Mouse (Mus musculus) midbrain, embryonic 16.5 days (tissue): Measurements from ENCODE around the gene Sfxn5. TPM values are rescaled to one million over a fixed set of nuclear protein-coding genes. Genes with fewer than 3 reads are reported as not detected.

Experiments
- ATAC-seq: fragments of 200-750 bp; cut with Nextera tagmentation; 2 replicates; pipeline ENCODE4 v1.8.0; 2017; ENCODE audit warnings: moderate TSS enrichment
- H3K27ac ChIP-seq: fragments of 300-500 bp; sonication (generic); 2 replicates; pipeline ENCODE4 v1.5.1; 2014; ENCODE audit warnings: mild to moderate bottlenecking, low read length, mixed read lengths
- H3K27me3 ChIP-seq: fragments of 300-500 bp; sonication (generic); 2 replicates; pipeline ENCODE4 v1.6.1; 2014; ENCODE audit warnings: low read depth, low read length, mixed read lengths; ENCODE audit not compliant: control insufficient read depth, insufficient read depth
- H3K36me3 ChIP-seq: fragments of 300-500 bp; sonication (generic); 2 replicates; pipeline ENCODE4 v1.6.1; 2014; ENCODE audit warnings: mild to moderate bottlenecking, low read length, moderate library complexity, mixed read lengths; ENCODE audit not compliant: control insufficient read depth, insufficient read depth
- H3K4me1 ChIP-seq: fragments of 300-500 bp; sonication (generic); 2 replicates; pipeline ENCODE4 v1.6.1; 2014; ENCODE audit warnings: mild to moderate bottlenecking, low read length, mixed read lengths; ENCODE audit not compliant: control insufficient read depth, insufficient read depth
- H3K4me2 ChIP-seq: fragments of 300-500 bp; sonication (generic); 2 replicates; pipeline ENCODE4 v1.6.1; 2014; ENCODE audit warnings: mild to moderate bottlenecking, low read length, mixed read lengths
- H3K4me3 ChIP-seq: fragments of 300-500 bp; sonication (generic); 2 replicates; pipeline ENCODE4 v1.5.1; 2014; ENCODE audit warnings: low read depth, mild to moderate bottlenecking, low read length, moderate library complexity, mixed read lengths
- H3K9ac ChIP-seq: fragments of 300-500 bp; sonication (generic); 2 replicates; pipeline ENCODE4 v1.6.1; 2014; ENCODE audit warnings: low read depth, low read length, mixed read lengths
- H3K9me3 ChIP-seq: fragments of 300-500 bp; sonication (generic); replicated peaks from 2 replicates; pipeline ENCODE4 v1.6.1; 2014; ENCODE audit warnings: mild to moderate bottlenecking, low read length, mixed read lengths; ENCODE audit not compliant: control insufficient read depth, poor library complexity, severe bottlenecking
- WGBS: fragments of 180-500 bp; shearing (Covaris S2); extraction: QIAGEN DNeasy Blood & Tissue Kit; methylation state at CpG from one replicate; pipeline ENCODE4 v1.1.7; 2014; 5-methylcytosine and 5-hydroxymethylcytosine counted together
- polyA plus RNA-seq: library from polyadenylated mRNA; unstranded; fragments of >200 nt; fragmentation: Nextera tagmentation; extraction: Ambion mirVana; gene quantifications from 2 replicates; pipeline ENCODE4 v1.2.1, GENCODE M21; 2015

Gene Sfxn5
- polyA plus RNA-seq, 1 experiment from 2014 or later: 41.3 TPM

- peak; percentile 53; the same call in 1 of the 2 replicates for ATAC-seq
- H3K4me3 ChIP-seq: no peak overlapping the region
- 0 out of 2 replicates have a peak overlapping the region, but pooled peaks have one; percentile 4 for H3K9ac ChIP-seq
- no peaks in the 10 kb centered on the region for H3K9me3 ChIP-seq
- peaks cover 10% of the 10 kb centered on the region; the same call in 1 of the 2 replicates for H3K4me1 ChIP-seq
- H3K27me3 ChIP-seq: no peaks in the 10 kb centered on the region
- peak overlapping the region; percentile 15; the same call in 1 of the 2 replicates for H3K4me2 ChIP-seq
- no peaks in the 10 kb centered on the region for H3K36me3 ChIP-seq
- 6% methylated on average over 15 of the region's 15 CpGs for WGBS
- no peak overlapping the region for H3K27ac ChIP-seq
Measured at GRCm38 (mm10) chr6:85264982-85265518, 68.2 kb downstream of the Sfxn5 start.

- no peak for ATAC-seq
- Histone ChIP-seq H3K27me3 (no peaks in the 10 kb centered on the region), H3K4me3 (no peak overlapping the region), H3K27ac (no peak overlapping the region), H3K9ac (no peak overlapping the region), H3K4me1 (peaks cover 12% of the 10 kb centered on the region; the same call in 1 of the 2 replicates), H3K9me3 (no peaks in the 10 kb centered on the region), H3K36me3 (no peaks in the 10 kb centered on the region), H3K4me2 (no peak overlapping the region)
- 94% methylated on average over 4 of the region's 4 CpGs for WGBS
Measured at GRCm38 (mm10) chr6:85262865-85263515, 70.2 kb downstream of the Sfxn5 start.

- no peaks in the 10 kb centered on the region for H3K27me3 ChIP-seq
- WGBS: 54% methylated on average over 12 of the region's 12 CpGs
- no peaks in the 10 kb centered on the region for H3K36me3 ChIP-seq
- H3K4me2 ChIP-seq: no peak overlapping the region
- no peak overlapping the region for H3K4me3 ChIP-seq
- ATAC-seq: no peak
- no peaks in the 10 kb centered on the region for H3K9me3 ChIP-seq
- 0 out of 2 replicates have a peak, but pooled peaks cover 2% of the 10 kb centered on the region for H3K4me1 ChIP-seq
- no peak overlapping the region for H3K9ac ChIP-seq
- no peak overlapping the region for H3K27ac ChIP-seq
Measured at GRCm38 (mm10) chr6:85259094-85259630, 74.1 kb downstream of the Sfxn5 start.

GRCm38 (mm10) chr6:85255578-85255977, 77.6 kb downstream of the Sfxn5 start:
- no peak for ATAC-seq
- Histone ChIP-seq H3K4me1 (0 out of 2 replicates have a peak, but pooled peaks cover 2% of the 10 kb centered on the region), H3K4me3 (no peak overlapping the region), H3K9ac (no peak overlapping the region), H3K9me3 (no peaks in the 10 kb centered on the region), H3K36me3 (no peaks in the 10 kb centered on the region), H3K27me3 (no peaks in the 10 kb centered on the region), H3K27ac (no peak overlapping the region), H3K4me2 (no peak overlapping the region)
- WGBS: 56% methylated on average over 6 of the region's 6 CpGs

DNA sequence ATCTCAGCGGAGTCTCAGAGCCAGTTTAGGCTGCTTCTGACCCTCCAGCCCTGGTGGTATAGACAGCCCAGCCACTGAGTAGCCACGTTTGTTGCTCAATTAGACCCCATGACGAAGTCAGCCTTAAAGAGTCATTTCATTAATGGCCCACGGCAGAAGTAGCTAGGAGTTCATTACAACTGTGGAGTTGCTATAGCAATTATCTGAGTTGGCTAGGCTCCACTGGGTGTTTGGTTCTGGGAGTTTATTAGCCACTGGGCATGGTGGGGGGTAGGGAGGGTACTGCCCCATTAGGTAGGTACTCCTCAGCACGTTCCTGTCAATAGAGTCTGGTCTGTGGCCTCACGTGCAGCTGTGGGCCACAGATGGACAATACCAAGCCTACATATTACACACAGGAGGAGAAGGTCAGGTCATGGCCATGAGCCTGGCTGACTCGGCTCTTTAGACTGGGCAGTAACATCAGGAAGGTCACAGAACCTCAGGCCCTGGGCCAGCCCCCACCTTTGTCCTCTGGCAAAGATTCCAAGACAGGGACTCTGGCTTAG, 79.2 kb downstream of the Sfxn5 start:
- WGBS: 56% methylated on average over 7 of the region's 7 CpGs
- no peak overlapping the region for H3K27ac ChIP-seq
- ATAC-seq: peak; percentile 39; the same call in 1 of the 2 replicates

GRCm38 (mm10) chr6:85253275-85253674, 79.9 kb downstream of the Sfxn5 start:
- H3K4me2 ChIP-seq: no peak overlapping the region
- 81% methylated on average over 3 of the region's 3 CpGs for WGBS
- no peak for ATAC-seq
- H3K4me1 ChIP-seq: no peaks in the 10 kb centered on the region
- no peak overlapping the region for H3K9ac ChIP-seq
- H3K36me3 ChIP-seq: no peaks in the 10 kb centered on the region
- no peaks in the 10 kb centered on the region for H3K27me3 ChIP-seq
- H3K4me3 ChIP-seq: no peak overlapping the region
- no peak overlapping the region for H3K27ac ChIP-seq
- H3K9me3 ChIP-seq: no peaks in the 10 kb centered on the region

More for the DNA sequence above, 79.2 kb downstream of the Sfxn5 start:
- Histone ChIP-seq H3K9ac (no peak overlapping the region), H3K27me3 (no peaks in the 10 kb centered on the region), H3K4me3 (no peak overlapping the region), H3K4me1 (0 out of 2 replicates have a peak, but pooled peaks cover 1% of the 10 kb centered on the region), H3K36me3 (no peaks in the 10 kb centered on the region), H3K4me2 (no peak overlapping the region), H3K9me3 (no peaks in the 10 kb centered on the region)

DNA sequence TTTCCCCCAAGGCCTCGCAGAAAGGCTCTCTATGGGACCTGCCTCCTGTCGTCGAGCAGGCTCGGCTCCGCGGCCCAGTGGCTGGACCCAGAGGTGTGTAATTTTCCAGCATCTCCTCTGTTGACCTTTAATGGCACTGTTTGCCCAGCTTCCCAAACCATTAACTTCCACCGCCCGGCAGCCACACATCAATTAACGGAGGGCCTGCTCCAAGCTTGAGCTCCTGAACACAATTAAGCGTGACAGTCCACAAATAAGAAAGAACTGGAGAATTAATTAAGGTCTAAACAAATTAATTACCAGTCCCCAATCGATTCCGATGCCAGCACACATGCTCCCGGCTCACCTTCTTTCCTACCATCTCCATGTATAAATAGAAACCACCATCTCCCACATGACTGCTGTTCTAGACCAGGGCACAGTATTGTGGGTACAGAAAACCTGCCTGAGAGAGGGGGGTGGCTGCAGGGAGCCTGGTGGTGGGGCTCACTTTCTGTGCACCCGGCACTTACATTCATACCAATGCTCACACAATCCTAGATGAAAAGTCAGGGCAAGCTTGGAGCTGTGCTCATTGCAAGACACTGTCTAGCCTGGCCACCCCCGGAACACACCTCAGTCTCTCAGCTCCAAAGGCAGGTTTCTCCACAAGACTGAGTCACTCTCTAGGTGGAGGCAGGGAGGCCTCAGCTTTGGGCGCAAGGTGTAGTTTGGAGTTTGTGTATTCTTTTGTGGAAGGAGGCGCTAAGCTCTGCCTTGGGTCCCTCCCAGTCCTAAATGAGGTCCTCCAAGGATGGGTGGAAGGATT, 80.8 kb downstream of the Sfxn5 start:
- Histone ChIP-seq H3K4me2 (no peak overlapping the region), H3K9ac (no peak overlapping the region), H3K36me3 (no peaks in the 10 kb centered on the region), H3K4me3 (no peak overlapping the region), H3K27ac (no peak overlapping the region), H3K9me3 (no peaks in the 10 kb centered on the region), H3K27me3 (no peaks in the 10 kb centered on the region), H3K4me1 (no peaks in the 10 kb centered on the region)
- 78% methylated on average over 17 of the region's 17 CpGs for WGBS
- no peak for ATAC-seq

DNA sequence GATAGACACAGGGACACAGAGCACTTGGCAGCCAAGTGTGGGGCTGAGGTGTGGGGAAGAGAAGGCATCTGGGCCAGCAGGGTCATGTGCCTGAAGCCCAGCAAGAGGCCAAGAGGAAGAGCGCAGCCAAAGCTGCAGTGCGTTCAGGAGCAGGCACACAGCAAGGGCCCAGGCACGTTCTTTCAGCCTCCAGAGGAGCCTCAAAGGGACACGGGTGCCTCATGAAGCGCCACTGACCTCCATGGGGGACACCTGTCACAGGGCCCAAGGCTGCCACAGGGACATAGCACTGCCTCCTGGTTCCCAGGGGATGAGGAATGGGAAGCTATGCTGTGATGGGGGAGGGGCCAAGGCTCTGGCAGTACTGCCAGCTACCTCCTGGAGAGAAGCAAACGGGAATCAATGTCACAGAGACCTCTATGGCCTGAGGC, 82.4 kb downstream of the Sfxn5 start:
- ATAC-seq: no peak
- Histone ChIP-seq H3K4me2 (no peak overlapping the region), H3K4me3 (no peak overlapping the region), H3K27ac (no peak overlapping the region), H3K4me1 (no peaks in the 10 kb centered on the region), H3K27me3 (no peaks in the 10 kb centered on the region), H3K36me3 (no peaks in the 10 kb centered on the region), H3K9me3 (no peaks in the 10 kb centered on the region), H3K9ac (no peak overlapping the region)
- WGBS: 48% methylated on average over 6 of the region's 6 CpGs
